Mouse (Mus musculus): ENCODE measurements at regions not wholly inside any gene's neighbourhood (a gene's known extent, or its start where the extent isn't known, plus 50 kb on each side); places are given as distances from the start of the nearest gene placed in this dataset.
A peak's percentile ranks its signal among the peaks of the same experiment; 100 is the strongest.

- DNase-seq, result no peak
These were observed 424.5 kb downstream of the Cd83 start for GRCm38 (mm10) chr13:44209036-44209435.

GRCm38 (mm10) chr13:44210123-44210522 lies 425.5 kb downstream of the Cd83 start:
- DNase-seq, result peak; percentile 33

GRCm38 (mm10) chr13:44212356-44212755 lies 427.8 kb downstream of the Cd83 start:
- DNase-seq, result no peak

- DNase-seq, result no peak
These were observed 428.4 kb downstream of the Cd83 start for GRCm38 (mm10) chr13:44212936-44213335.

- no peak for DNase-seq
These were observed 433.7 kb downstream of the Cd83 start for GRCm38 (mm10) chr13:44218266-44218665.

- DNase-seq, result no peak
These were observed 437.1 kb downstream of the Cd83 start for GRCm38 (mm10) chr13:44221721-44222120.

- DNase-seq, result no peak
These were observed 437.8 kb downstream of the Cd83 start for GRCm38 (mm10) chr13:44222335-44222734.

- DNase-seq, result no peak
These were observed 443.3 kb downstream of the Cd83 start for GRCm38 (mm10) chr13:44227706-44228459.

GRCm38 (mm10) chr13:44228540-44229135 lies 444.1 kb downstream of the Cd83 start:
- no peak for DNase-seq

GRCm38 (mm10) chr13:44229136-44229611 lies 444.6 kb downstream of the Cd83 start:
- no peak for DNase-seq

GRCm38 (mm10) chr13:44231403-44231802 lies 446.8 kb downstream of the Cd83 start:
- DNase-seq, result no peak

GRCm38 (mm10) chr13:44231868-44232715 lies 447.5 kb downstream of the Cd83 start:
- no peak for DNase-seq

GRCm38 (mm10) chr13:44232716-44233051 lies 448.1 kb downstream of the Cd83 start:
- DNase-seq, result no peak

- DNase-seq, result peak; percentile 33
These were observed 449.7 kb downstream of the Cd83 start for GRCm38 (mm10) chr13:44234241-44234640.

- DNase-seq, result peak; percentile 37
These were observed 450.7 kb downstream of the Cd83 start for GRCm38 (mm10) chr13:44235236-44235635.

- DNase-seq, result no peak
These were observed 451.4 kb downstream of the Cd83 start for GRCm38 (mm10) chr13:44235941-44236340.

GRCm38 (mm10) chr13:44238308-44238707 lies 453.7 kb downstream of the Cd83 start:
- DNase-seq, result no peak

- DNase-seq, result no peak
These were observed 458.6 kb downstream of the Cd83 start for GRCm38 (mm10) chr13:44243211-44243610.

- DNase-seq, result no peak
These were observed 462.2 kb downstream of the Cd83 start for GRCm38 (mm10) chr13:44246714-44247251.

- DNase-seq, result no peak
These were observed 463.3 kb downstream of the Cd83 start for GRCm38 (mm10) chr13:44247861-44248260.

GRCm38 (mm10) chr13:44248401-44248800 lies 463.8 kb downstream of the Cd83 start:
- DNase-seq, result no peak

- DNase-seq, result no peak
These were observed 464.5 kb downstream of the Cd83 start for GRCm38 (mm10) chr13:44249119-44249518.

GRCm38 (mm10) chr13:44250474-44251201 lies 466.1 kb downstream of the Cd83 start:
- no peak for DNase-seq
